Mouse (Mus musculus) limb, embryonic 15.5 days (tissue): Measurements from ENCODE around the gene Kbtbd6. TPM values are rescaled to one million over a fixed set of nuclear protein-coding genes. Genes with fewer than 3 reads are reported as not detected.
"Not testable (repeated sequence)": the region's sequence is repeated elsewhere in the genome, so short reads cannot be mapped to it uniquely, and the experiment has no call there.

Source experiments
- ATAC-seq: fragments of 200-750 bp; cut with Nextera tagmentation; 2 replicates; pipeline ENCODE4 v1.8.0; 2017; ENCODE audit warnings: low read depth, moderate TSS enrichment; ENCODE audit not compliant: insufficient number of reproducible peaks, low FRiP score, low TSS enrichment
- H3K27ac ChIP-seq: fragments of 300-500 bp; sonication (generic); 2 replicates; pipeline ENCODE4 v1.5.1; 2015; ENCODE audit warnings: moderate library complexity, mild to moderate bottlenecking, inconsistent platforms
- H3K27me3 ChIP-seq: fragments of 300-500 bp; sonication (generic); 2 replicates; pipeline ENCODE4 v1.6.1; 2015; ENCODE audit warnings: inconsistent platforms
- H3K36me3 ChIP-seq: fragments of 300-500 bp; sonication (generic); 2 replicates; pipeline ENCODE4 v1.6.1; 2015; ENCODE audit warnings: inconsistent platforms
- H3K4me1 ChIP-seq: fragments of 300-500 bp; sonication (generic); 2 replicates; pipeline ENCODE4 v1.6.1; 2015; ENCODE audit warnings: inconsistent platforms
- H3K4me2 ChIP-seq: fragments of 300-500 bp; sonication (generic); 2 replicates; pipeline ENCODE4 v1.6.1; 2015; ENCODE audit warnings: mild to moderate bottlenecking, inconsistent platforms
- H3K4me3 ChIP-seq: fragments of 300-500 bp; sonication (generic); 2 replicates; pipeline ENCODE4 v1.5.1; 2015; ENCODE audit warnings: mild to moderate bottlenecking, inconsistent platforms
- H3K9ac ChIP-seq: fragments of 300-500 bp; sonication (generic); 2 replicates; pipeline ENCODE4 v1.6.1; 2015; ENCODE audit warnings: inconsistent platforms
- H3K9me3 ChIP-seq: fragments of 300-500 bp; sonication (generic); 2 replicates; pipeline ENCODE4 v1.6.1; 2016; ENCODE audit warnings: inconsistent platforms
- WGBS: fragments of 180-500 bp; shearing (Covaris S2); methylation state at CpG from one replicate; pipeline ENCODE4 v1.1.7; 2015; 5-methylcytosine and 5-hydroxymethylcytosine counted together
- polyA plus RNA-seq: library from polyadenylated mRNA; unstranded; fragments of >200 nt; fragmentation: Nextera tagmentation; extraction: Ambion mirVana; gene quantifications from 2 replicates; pipeline ENCODE4 v1.2.1, GENCODE M21; 2015

Kbtbd6 gene
- polyA plus RNA-seq: 2.2 and 2.6 TPM in 2 replicates

DNA sequence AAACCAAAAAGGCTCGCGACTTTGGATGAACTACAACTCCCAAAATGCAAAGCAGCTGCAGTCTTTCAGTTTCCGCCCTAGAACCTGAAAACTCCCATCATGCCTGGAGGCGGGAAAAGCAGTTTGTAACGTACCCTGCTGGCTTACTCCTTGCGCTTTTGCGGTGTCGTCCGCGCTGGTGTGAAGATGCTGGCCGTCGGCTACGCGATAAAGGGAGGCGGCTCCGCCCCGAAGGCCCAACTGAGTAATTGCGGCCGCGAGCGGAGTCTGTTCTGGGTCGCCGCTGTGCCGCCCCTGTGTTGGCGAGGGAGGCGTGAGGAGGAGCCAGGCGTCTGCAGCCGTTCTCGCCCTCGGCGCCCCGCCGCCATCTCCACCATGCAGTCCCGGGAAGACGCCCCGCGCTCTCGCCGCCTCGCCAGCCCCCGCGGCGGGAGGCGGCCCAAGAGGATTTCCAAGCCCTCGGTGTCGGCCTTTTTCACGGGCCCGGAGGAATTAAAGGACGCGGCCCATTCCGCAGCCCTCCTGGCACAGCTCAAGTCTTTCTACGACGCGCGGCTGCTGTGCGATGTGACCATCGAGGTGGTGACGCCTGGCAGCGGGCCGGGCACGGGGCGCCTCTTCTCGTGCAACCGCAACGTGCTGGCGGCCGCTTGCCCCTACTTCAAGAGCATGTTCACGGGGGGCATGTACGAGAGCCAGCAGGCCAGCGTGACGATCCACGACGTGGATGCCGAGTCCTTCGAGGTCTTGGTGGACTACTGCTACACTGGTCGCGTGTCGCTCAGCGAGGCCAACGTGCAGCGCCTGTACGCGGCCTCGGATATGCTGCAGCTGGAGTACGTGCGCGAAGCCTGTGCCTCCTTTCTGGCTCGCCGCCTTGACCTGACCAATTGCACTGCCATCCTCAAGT is at the start of gene Kbtbd6:
Kbtbd6 (plus strand) TSS at position 155 of the 910 bp plus-strand sequence.
- H3K27ac ChIP-seq: peak within 1 kb of the TSS; percentile 67
- H3K9ac ChIP-seq: 0 out of 2 replicates have a peak within 1 kb of the TSS, but pooled peaks have one; percentile 33
- H3K4me1 ChIP-seq, H3K36me3 ChIP-seq, H3K27me3 ChIP-seq, H3K9me3 ChIP-seq: not testable (repeated sequence)
- ATAC-seq: peak; percentile 86
- WGBS: 18% methylated on average over 39 of the region's 89 CpGs
- H3K4me2 ChIP-seq: peak within 1 kb of the TSS; percentile 85
- peak within 1 kb of the TSS; percentile 62 for H3K4me3 ChIP-seq

GRCm38 (mm10) chr14:79407641-79408040 is 44.0 kb upstream of the Kbtbd6 start:
- Histone ChIP-seq H3K4me2 (no peak overlapping the region), H3K4me1 (no peaks in the 10 kb centered on the region), H3K36me3 (peaks cover 31% of the 10 kb centered on the region), H3K9ac (no peak overlapping the region), H3K27me3 (no peaks in the 10 kb centered on the region), H3K27ac (no peak overlapping the region), H3K9me3 (no peaks in the 10 kb centered on the region), H3K4me3 (no peak overlapping the region)
- WGBS: 79% methylated on average over 2 of the region's 2 CpGs
- no peak for ATAC-seq

DNA sequence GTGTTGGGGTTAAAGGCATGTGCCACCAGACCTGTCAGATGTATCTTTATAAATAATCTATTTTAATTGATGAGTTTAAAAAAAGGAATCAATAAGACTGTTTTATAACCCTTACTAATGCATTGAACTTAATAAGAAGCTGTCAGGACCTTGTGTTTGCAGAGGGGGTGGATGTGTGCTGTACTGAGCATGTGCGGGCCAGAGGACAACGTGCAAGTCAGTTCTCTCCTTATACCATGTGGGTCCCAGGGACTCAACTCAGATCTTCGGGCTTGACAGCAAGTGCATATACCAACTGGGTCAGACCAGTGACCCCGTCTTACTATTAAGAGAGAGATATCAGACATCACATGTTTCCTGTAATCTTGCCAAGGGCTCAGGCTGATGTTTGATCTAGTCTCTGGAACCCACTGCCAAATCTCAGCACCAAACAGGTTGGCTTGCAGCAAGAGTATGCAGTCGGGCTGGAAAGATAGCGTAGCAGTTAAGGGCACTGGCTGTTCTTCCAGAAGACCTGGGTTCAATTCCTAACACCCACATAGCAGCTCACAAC is 42.3 kb upstream of the Kbtbd6 start:
- H3K4me1 ChIP-seq: no peaks in the 10 kb centered on the region
- ATAC-seq: no peak
- no peak overlapping the region for H3K27ac ChIP-seq
- 93% methylated on average over 6 of the region's 6 CpGs for whole genome bisulfite sequencing
- H3K4me2 ChIP-seq: no peak overlapping the region
- no peaks in the 10 kb centered on the region for H3K9me3 ChIP-seq
- H3K4me3 ChIP-seq: no peak overlapping the region
- H3K36me3 ChIP-seq: peaks cover 34% of the 10 kb centered on the region
- no peak overlapping the region for H3K9ac ChIP-seq
- no peaks in the 10 kb centered on the region for H3K27me3 ChIP-seq

DNA sequence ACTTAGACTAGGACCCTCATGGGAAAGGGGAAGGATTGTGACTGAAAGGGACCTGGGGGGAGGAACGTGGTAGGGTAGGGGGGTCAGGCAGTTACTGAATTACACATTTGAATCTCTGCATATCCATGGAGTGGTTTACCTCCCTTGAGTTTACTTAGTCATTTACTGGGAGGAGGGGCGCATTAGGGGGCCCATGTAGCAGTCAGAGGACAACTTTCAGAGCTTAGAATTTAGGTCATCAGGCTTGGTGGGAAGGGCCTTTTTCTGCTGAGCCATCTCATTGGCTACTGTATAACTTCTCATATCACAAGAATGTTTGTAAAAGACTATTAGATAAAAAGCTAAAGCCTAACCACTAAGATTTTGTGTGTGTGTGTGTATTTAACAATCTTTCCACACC is 41.0 kb upstream of the Kbtbd6 start:
- Histone ChIP-seq H3K27ac (no peak overlapping the region), H3K9me3 (no peaks in the 10 kb centered on the region), H3K4me2 (no peak overlapping the region), H3K36me3 (peaks cover 34% of the 10 kb centered on the region), H3K4me3 (no peak overlapping the region), H3K4me1 (no peaks in the 10 kb centered on the region), H3K9ac (no peak overlapping the region), H3K27me3 (no peaks in the 10 kb centered on the region)
- 83% methylated on average over 2 of the region's 2 CpGs for WGBS
- no peak for ATAC-seq

GRCm38 (mm10) chr14:79413121-79413520 is 38.5 kb upstream of the Kbtbd6 start:
- Histone ChIP-seq H3K27me3 (no peaks in the 10 kb centered on the region), H3K4me1 (no peaks in the 10 kb centered on the region), H3K27ac (no peak overlapping the region), H3K36me3 (peaks cover 38% of the 10 kb centered on the region), H3K9ac (no peak overlapping the region), H3K9me3 (no peaks in the 10 kb centered on the region), H3K4me2 (no peak overlapping the region), H3K4me3 (no peak overlapping the region)
- WGBS: 86% methylated on average over 6 of the region's 6 CpGs
- no peak for ATAC-seq

GRCm38 (mm10) chr14:79420083-79420685 is 31.5 kb upstream of the Kbtbd6 start:
- H3K4me1 ChIP-seq: no peaks in the 10 kb centered on the region
- ATAC-seq: no peak
- H3K9ac ChIP-seq: no peak overlapping the region
- H3K9me3 ChIP-seq: no peaks in the 10 kb centered on the region
- 69% methylated on average over 20 of the region's 20 CpGs for WGBS
- H3K27ac ChIP-seq: no peak overlapping the region
- peaks cover 16% of the 10 kb centered on the region; the same call in 1 of the 2 replicates for H3K36me3 ChIP-seq
- H3K27me3 ChIP-seq: no peaks in the 10 kb centered on the region
- H3K4me3 ChIP-seq: no peak overlapping the region
- H3K4me2 ChIP-seq: no peak overlapping the region

DNA sequence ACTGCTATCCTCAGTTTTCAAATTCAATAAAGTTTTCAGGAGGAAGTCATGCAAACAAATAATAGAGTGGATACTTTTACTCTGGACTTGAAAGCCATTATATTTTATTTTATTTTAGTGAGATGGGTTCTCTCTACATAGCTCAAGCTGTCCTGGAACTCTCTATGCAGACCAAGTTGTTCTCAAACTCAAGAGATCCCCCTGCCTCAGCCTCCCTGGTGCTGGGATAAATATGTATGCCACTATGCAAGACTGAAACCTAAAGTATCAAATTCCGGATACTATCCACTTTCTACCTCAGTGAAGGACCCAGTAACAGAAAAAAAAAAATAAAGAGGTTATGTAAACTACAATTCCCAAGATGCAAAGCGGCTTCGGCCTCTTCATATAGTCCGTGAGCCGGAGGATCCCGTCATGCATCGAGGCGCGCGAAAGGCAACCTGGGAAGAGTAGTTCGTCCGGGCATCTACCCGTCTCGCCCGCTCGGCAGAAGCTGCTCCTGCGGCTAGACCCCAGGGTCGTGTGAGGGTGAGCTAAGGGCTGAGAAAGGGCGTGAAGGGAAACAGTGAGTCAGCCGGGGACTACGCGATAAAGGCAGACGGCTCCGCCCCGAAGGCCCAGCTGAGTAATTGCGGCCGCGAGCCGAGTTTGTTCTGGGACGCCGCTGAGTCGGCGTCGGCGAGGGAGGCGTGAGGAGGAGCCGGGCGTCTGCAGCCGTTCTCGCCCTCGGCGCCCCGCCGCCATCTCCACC is 25.5 kb upstream of the Kbtbd6 start, which contains the start of gene Kbtbd7:
Kbtbd7 (plus strand) TSS at position 533 of the 751 bp plus-strand sequence.
- H3K27ac ChIP-seq: peak within 1 kb of the TSS; percentile 87
- under 1% methylated on average over 40 of the region's 44 CpGs for WGBS
- peaks cover 9% of the 10 kb centered on the region for H3K36me3 ChIP-seq
- peak within 1 kb of the TSS; percentile 43 for H3K4me2 ChIP-seq
- peak within 1 kb of the TSS; percentile 53 for H3K4me3 ChIP-seq
- ATAC-seq: peak; percentile 97
- peak within 1 kb of the TSS; percentile 40; the same call in 1 of the 2 replicates for H3K9ac ChIP-seq
- H3K4me1 ChIP-seq: no peaks in the 10 kb centered on the region
- no peaks in the 10 kb centered on the region for H3K27me3 ChIP-seq
- H3K9me3 ChIP-seq: 0 out of 2 replicates have a peak, but pooled peaks cover 6% of the 10 kb centered on the region

GRCm38 (mm10) chr14:79426730-79427365 is 24.8 kb upstream of the Kbtbd6 start:
- Histone ChIP-seq H3K4me3 (peak overlapping the region; percentile 53), H3K9ac (peak overlapping the region; percentile 40; the same call in 1 of the 2 replicates), H3K27ac (peak overlapping the region; percentile 87), H3K4me2 (peak overlapping the region; percentile 43), H3K36me3 (peaks cover 12% of the 10 kb centered on the region)
- not testable (repeated sequence) for ATAC-seq, H3K4me1 ChIP-seq, H3K9me3 ChIP-seq, H3K27me3 ChIP-seq
- WGBS: 71% methylated on average over 10 of the region's 59 CpGs

GRCm38 (mm10) chr14:79434068-79434467 is 17.6 kb upstream of the Kbtbd6 start:
- Histone ChIP-seq H3K9me3 (no peaks in the 10 kb centered on the region), H3K4me3 (no peak overlapping the region), H3K9ac (no peak overlapping the region), H3K27ac (no peak overlapping the region), H3K36me3 (0 out of 2 replicates have a peak, but pooled peaks cover 3% of the 10 kb centered on the region), H3K4me1 (no peaks in the 10 kb centered on the region), H3K27me3 (no peaks in the 10 kb centered on the region), H3K4me2 (no peak overlapping the region)
- WGBS: 69% methylated on average over 1 of the region's 1 CpGs
- ATAC-seq: no peak

- Histone ChIP-seq H3K9me3 (no peaks in the 10 kb centered on the region), H3K4me1 (no peaks in the 10 kb centered on the region), H3K4me2 (no peak overlapping the region), H3K36me3 (no peaks in the 10 kb centered on the region), H3K9ac (no peak overlapping the region), H3K4me3 (no peak overlapping the region), H3K27me3 (no peaks in the 10 kb centered on the region), H3K27ac (no peak overlapping the region)
- 81% methylated on average over 2 of the region's 2 CpGs for WGBS
- no peak for ATAC-seq
These were observed 11.0 kb upstream of the Kbtbd6 start for GRCm38 (mm10) chr14:79440655-79441054.

- ATAC-seq: no peak
- H3K36me3 ChIP-seq: no peaks in the 10 kb centered on the region
- no peak overlapping the region for H3K9ac ChIP-seq
- WGBS: 78% methylated on average over 5 of the region's 5 CpGs
- H3K4me2 ChIP-seq: no peak overlapping the region
- H3K4me3 ChIP-seq: no peak overlapping the region
- H3K9me3 ChIP-seq: no peaks in the 10 kb centered on the region
- H3K27ac ChIP-seq: no peak overlapping the region
- H3K4me1 ChIP-seq: no peaks in the 10 kb centered on the region
- no peaks in the 10 kb centered on the region for H3K27me3 ChIP-seq
These were observed 10.2 kb upstream of the Kbtbd6 start for GRCm38 (mm10) chr14:79441441-79441840.
